Mouse (Mus musculus): ENCODE measurements around the gene Gm10260. TPM values are rescaled to one million over a fixed set of nuclear protein-coding genes. Genes with fewer than 3 reads are reported as not detected.

Gm10260 gene
- polyA plus RNA-seq, 1 experiment from 2014 or later, result 6.2 TPM

GRCm38 (mm10) chr13:97725160-97725825 lies 35.1 kb downstream of the Gm10260 start:
- Histone ChIP-seq H3K36me3 (replicated peaks) (no peaks in the 10 kb centered on the region), H3K27me3 (ENCODE audit: poor library complexity, severe bottlenecking) (no peaks in the 10 kb centered on the region), H3K4me1 (no peaks in the 10 kb centered on the region), H3K27ac (no peak overlapping the region), H3K9me3 (no peaks in the 10 kb centered on the region), H3K4me3 (no peak overlapping the region)
- WGBS, result 87% methylated on average over 11 of the region's 11 CpGs
- DNase-seq (ENCODE audit: extremely low spot score, low spot score), result no peak

- no peak for DNase-seq (ENCODE audit: extremely low spot score, low spot score)
- no peak overlapping the region for H3K27ac ChIP-seq
- 75% methylated on average over 6 of the region's 6 CpGs for WGBS
- H3K36me3 ChIP-seq (replicated peaks), result no peaks in the 10 kb centered on the region
- H3K9me3 ChIP-seq, result no peaks in the 10 kb centered on the region
- no peaks in the 10 kb centered on the region for H3K27me3 ChIP-seq (ENCODE audit: poor library complexity, severe bottlenecking)
- H3K4me3 ChIP-seq, result no peak overlapping the region
- no peaks in the 10 kb centered on the region for H3K4me1 ChIP-seq
These were observed 35.9 kb downstream of the Gm10260 start for GRCm38 (mm10) chr13:97724551-97724950.

- WGBS, result 83% methylated on average over 8 of the region's 8 CpGs
- no peak overlapping the region for H3K27ac ChIP-seq
- no peak for DNase-seq (ENCODE audit: extremely low spot score, low spot score)
- H3K36me3 ChIP-seq (replicated peaks), result no peaks in the 10 kb centered on the region
- no peaks in the 10 kb centered on the region for H3K9me3 ChIP-seq
- no peaks in the 10 kb centered on the region for H3K27me3 ChIP-seq (ENCODE audit: poor library complexity, severe bottlenecking)
- H3K4me1 ChIP-seq, result no peaks in the 10 kb centered on the region
- no peak overlapping the region for H3K4me3 ChIP-seq
These were observed 47.7 kb downstream of the Gm10260 start for GRCm38 (mm10) chr13:97712506-97713275.

- no peaks in the 10 kb centered on the region for H3K4me1 ChIP-seq
- WGBS, result 87% methylated on average over 2 of the region's 2 CpGs
- H3K36me3 ChIP-seq (replicated peaks), result no peaks in the 10 kb centered on the region
- no peaks in the 10 kb centered on the region for H3K27me3 ChIP-seq (ENCODE audit: poor library complexity, severe bottlenecking)
- no peak overlapping the region for H3K27ac ChIP-seq
- H3K9me3 ChIP-seq, result no peaks in the 10 kb centered on the region
- no peak for DNase-seq (ENCODE audit: extremely low spot score, low spot score)
- no peak overlapping the region for H3K4me3 ChIP-seq
These were observed 48.9 kb downstream of the Gm10260 start for GRCm38 (mm10) chr13:97711510-97711909.

All from forebrain, embryonic 10.5 days (tissue).